ENCODE assay signal across 9 mouse cellular contexts in the genomic region with DNA sequence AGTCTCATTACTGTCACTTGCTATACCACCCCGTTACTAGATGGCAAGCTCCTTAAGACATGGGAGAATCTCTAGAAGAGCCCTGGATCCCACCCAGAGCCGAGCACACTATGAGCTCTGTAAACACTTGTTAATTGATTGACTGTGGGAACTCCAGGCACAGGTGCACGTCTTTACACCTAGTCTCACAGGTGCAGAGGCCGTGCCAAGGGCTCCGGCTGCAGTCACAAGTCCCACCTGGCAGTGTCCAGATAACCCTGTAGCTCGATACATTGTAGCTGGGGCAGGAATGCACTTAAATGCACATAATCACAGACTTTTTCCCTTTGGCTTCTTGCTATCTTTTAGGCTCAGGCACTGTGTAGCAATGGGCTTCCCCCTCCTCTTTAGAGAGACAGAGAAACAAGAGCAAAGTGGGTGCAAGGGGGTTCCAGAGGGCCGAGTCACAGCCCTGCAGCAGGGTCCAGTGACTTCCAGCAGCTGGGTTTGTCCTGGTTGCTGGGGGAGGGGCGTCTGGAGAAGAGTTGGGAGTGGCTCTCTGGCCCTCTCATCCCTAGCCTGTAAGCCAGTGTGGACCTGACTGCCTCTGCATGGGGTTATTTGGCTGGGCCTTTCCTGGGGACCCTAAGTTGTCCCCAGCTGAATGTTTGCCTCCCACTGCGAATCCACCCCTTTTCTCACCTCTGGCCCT. TPM values are rescaled to one million over a fixed set of nuclear protein-coding genes. Genes with fewer than 3 reads are reported as not detected.
DNase-seq lines count a peak whose midpoint lies in the region; ATAC-seq and TF ChIP-seq lines count a peak whose summit lies in the region.
"Had no signal": no experiment of that assay in that cellular context is flagged by ENCODE, and none has a peak within 500 bp of the region (broad histone marks: within the 10 kb centered on the region; RNA-seq: fewer than 3 reads in every experiment).

No protein-coding gene starts in this region.

- no peak for TF ChIP-seq CTCF in kidney, adult 2 months (conservative IDR thresholded peaks at IDR 0.05; ENCODE audit: insufficient read depth, insufficient read length, low read depth, low read length)

- no peaks in the 10 kb centered on the region for H3K9me3 ChIP-seq in heart, embryonic 10.5 days
- no peaks in the 10 kb centered on the region for H3K9me3 ChIP-seq in lung, embryonic 15.5 days
- no peaks in the 10 kb centered on the region for H3K9me3 ChIP-seq in stomach, embryonic 14.5 days (ENCODE audit: control insufficient read depth, low read depth, low read length)

- peak overlapping the region; percentile 92 for H3K4me2 ChIP-seq in lung, embryonic 15.5 days
- peak overlapping the region; percentile 84 for H3K4me2 ChIP-seq in stomach, embryonic 14.5 days (replicated peaks; ENCODE audit: low read depth, low read length)

- peak overlapping the region; percentile 86 for H3K4me3 ChIP-seq in heart, embryonic 10.5 days
- H3K4me3 ChIP-seq in kidney, adult 2 months (ENCODE audit: insufficient read depth, low read depth, low read length), result peak overlapping the region; percentile 34
- peak overlapping the region; percentile 93 for H3K4me3 ChIP-seq in lung, embryonic 15.5 days
- peak overlapping the region; percentile 97 for H3K4me3 ChIP-seq in stomach, embryonic 14.5 days (ENCODE audit: low read depth, low read length)

- H3K9ac ChIP-seq in lung, embryonic 15.5 days, result peak overlapping the region; percentile 94
- H3K9ac ChIP-seq in stomach, embryonic 14.5 days (replicated peaks; ENCODE audit: low read depth, low read length), result peak overlapping the region; percentile 30; the same call in 1 of the 2 replicates

- DNase-seq in layer of hippocampus, adult 9-11 months, result peak; percentile 71
- no peak for DNase-seq in layer of hippocampus, adult 8-10 months (ENCODE audit: low spot score in 2 of 2)
- DNase-seq in embryo, embryonic 10.5 days (ENCODE audit: low spot score), result peak; percentile 82
- peak; percentile 87 for DNase-seq in heart, embryonic 10.5 days (ENCODE audit: low spot score)
- DNase-seq in kidney, adult 2 months, result peak; percentile 81
- no peak for DNase-seq in spleen, postnatal 10 days (ENCODE audit: low spot score in 2 of 2)

- peak; percentile 16; the same call in 1 of the 2 replicates for ATAC-seq in lung, embryonic 15.5 days (ENCODE audit: borderline replicate concordance, extremely low read depth, low FRiP score, low TSS enrichment)
- no peak for ATAC-seq in stomach, embryonic 14.5 days (ENCODE audit: insufficient number of reproducible peaks, insufficient read depth, low FRiP score, low read depth)
- ATAC-seq: Patski had no signal

- TF ChIP-seq POLR2A in kidney, adult 2 months (IDR thresholded peaks at IDR 0.05; ENCODE audit: low read depth, low read length), result no peak

- no peaks in the 10 kb centered on the region for H3K27me3 ChIP-seq in heart, embryonic 10.5 days (ENCODE audit: insufficient read depth, poor library complexity, severe bottlenecking)
- H3K27me3 ChIP-seq in kidney, adult 2 months (replicated peaks; ENCODE audit: control insufficient read depth, insufficient read depth, low read length), result no peaks in the 10 kb centered on the region
- H3K27me3 ChIP-seq in lung, embryonic 15.5 days, result no peaks in the 10 kb centered on the region
- H3K27me3 ChIP-seq in stomach, embryonic 14.5 days (ENCODE audit: control insufficient read depth, insufficient read depth, low read length), result no peaks in the 10 kb centered on the region
- H3K27me3 ChIP-seq: Patski had no signal

- H3K4me1 ChIP-seq in heart, embryonic 10.5 days, result peaks cover 98% of the 10 kb centered on the region
- peaks cover 60% of the 10 kb centered on the region for H3K4me1 ChIP-seq in kidney, adult 2 months (ENCODE audit: control insufficient read depth, insufficient read depth, low read length)
- H3K4me1 ChIP-seq in lung, embryonic 15.5 days, result peaks cover 78% of the 10 kb centered on the region
- H3K4me1 ChIP-seq in stomach, embryonic 14.5 days (ENCODE audit: control insufficient read depth, insufficient read depth, low read length), result peaks cover 71% of the 10 kb centered on the region

- no peaks in the 10 kb centered on the region for H3K36me3 ChIP-seq in heart, embryonic 10.5 days
- H3K36me3 ChIP-seq in kidney, adult 2 months (ENCODE audit: control insufficient read depth, insufficient read depth, low read length), result no peaks in the 10 kb centered on the region
- H3K36me3 ChIP-seq in lung, embryonic 15.5 days, result no peaks in the 10 kb centered on the region
- H3K36me3 ChIP-seq in stomach, embryonic 14.5 days (ENCODE audit: control insufficient read depth, insufficient read depth, low read length), result no peaks in the 10 kb centered on the region

- peak overlapping the region; percentile 99 for H3K27ac ChIP-seq in heart, embryonic 10.5 days
- peak overlapping the region; percentile 40 for H3K27ac ChIP-seq in kidney, adult 2 months (ENCODE audit: insufficient read depth, low read depth, low read length)
- H3K27ac ChIP-seq in lung, embryonic 15.5 days, result peak overlapping the region; percentile 97
- peak overlapping the region; percentile 97 for H3K27ac ChIP-seq in stomach, embryonic 14.5 days (ENCODE audit: low read length)

- 5% methylated on average over 9 of the region's 9 CpGs for WGBS in heart, embryonic 10.5 days
- 13% methylated on average over 9 of the region's 9 CpGs for WGBS in kidney, adult 2 months
- 4% methylated on average over 9 of the region's 9 CpGs for WGBS in lung, embryonic 15.5 days
- 3% methylated on average over 9 of the region's 9 CpGs for WGBS in stomach, embryonic 14.5 days

RNA-seq across cellular contexts. Expression of a gene that starts 3.4 kb away (rescaled TPM):
- total RNA-seq in layer of hippocampus, adult 8-10 months (2022), result 100 to 1,000 TPM; 919 to 985 (median 938) TPM
- 19.2 and 23.2 TPM in 2 replicates for polyA plus RNA-seq in heart, embryonic 10.5 days (2016; fragmentation: Nextera tagmentation; extraction: Ambion mirVana)
- 92.7 and 97.2 TPM in 2 replicates for polyA plus RNA-seq in kidney, adult 2 months (2012; rRNA removed)
- 35.6 and 35.8 TPM in 2 replicates for polyA plus RNA-seq in lung, embryonic 15.5 days (2015; fragmentation: Nextera tagmentation; extraction: Ambion mirVana)
- 61.4 and 62.9 TPM in 2 replicates for polyA plus RNA-seq in stomach, embryonic 14.5 days (2014; fragmentation: Nextera tagmentation; extraction: Ambion mirVana)

RNA-seq across cellular contexts. Expression of a gene that starts 14.6 kb away (rescaled TPM):
- 100 to 1,000 TPM; 118 to 162 (median 138) TPM for total RNA-seq in layer of hippocampus, adult 8-10 months (2022)
- 54.6 and 56.5 TPM in 2 replicates for polyA plus RNA-seq in heart, embryonic 10.5 days (2016; fragmentation: Nextera tagmentation; extraction: Ambion mirVana)
- polyA plus RNA-seq in kidney, adult 2 months (2012; rRNA removed), result 45.3 and 54.1 TPM in 2 replicates
- 51.9 and 53.0 TPM in 2 replicates for polyA plus RNA-seq in lung, embryonic 15.5 days (2015; fragmentation: Nextera tagmentation; extraction: Ambion mirVana)
- 39.9 and 41.0 TPM in 2 replicates for polyA plus RNA-seq in stomach, embryonic 14.5 days (2014; fragmentation: Nextera tagmentation; extraction: Ambion mirVana)

RNA-seq across cellular contexts. Expression of a gene that starts 31.3 kb away (rescaled TPM):
- 10 to 100 TPM; 86.6 to 99.6 (median 92.7) TPM for total RNA-seq in layer of hippocampus, adult 8-10 months (2022)
- 3.6 and 5.9 TPM in 2 replicates for polyA plus RNA-seq in heart, embryonic 10.5 days (2016; fragmentation: Nextera tagmentation; extraction: Ambion mirVana)
- 140 and 155 TPM in 2 replicates for polyA plus RNA-seq in kidney, adult 2 months (2012; rRNA removed)
- polyA plus RNA-seq in lung, embryonic 15.5 days (2015; fragmentation: Nextera tagmentation; extraction: Ambion mirVana), result 1.0 and 1.5 TPM in 2 replicates
- polyA plus RNA-seq in stomach, embryonic 14.5 days (2014; fragmentation: Nextera tagmentation; extraction: Ambion mirVana), result 1.7 and 2.3 TPM in 2 replicates

RNA-seq across cellular contexts. Expression of a gene that starts 42.7 kb away (rescaled TPM):
- not detected for total RNA-seq in layer of hippocampus, adult 8-10 months (2022)
- polyA plus RNA-seq in heart, embryonic 10.5 days (2016; fragmentation: Nextera tagmentation; extraction: Ambion mirVana), result not detected in 2 replicates
- polyA plus RNA-seq in kidney, adult 2 months (2012; rRNA removed), result not detected in 2 replicates
- not detected in 2 replicates for polyA plus RNA-seq in lung, embryonic 15.5 days (2015; fragmentation: Nextera tagmentation; extraction: Ambion mirVana)
- polyA plus RNA-seq in stomach, embryonic 14.5 days (2014; fragmentation: Nextera tagmentation; extraction: Ambion mirVana), result not detected in 2 replicates

RNA-seq across cellular contexts. Expression of a gene that starts 51.5 kb away (rescaled TPM):
- total RNA-seq in layer of hippocampus, adult 8-10 months (2022), result 100 to 1,000 TPM; 140 to 201 (median 177) TPM
- 14.0 and 21.6 TPM in 2 replicates for polyA plus RNA-seq in heart, embryonic 10.5 days (2016; fragmentation: Nextera tagmentation; extraction: Ambion mirVana)
- 23.5 and 24.5 TPM in 2 replicates for polyA plus RNA-seq in kidney, adult 2 months (2012; rRNA removed)
- polyA plus RNA-seq in lung, embryonic 15.5 days (2015; fragmentation: Nextera tagmentation; extraction: Ambion mirVana), result 21.1 and 21.2 TPM in 2 replicates
- 21.6 and 22.3 TPM in 2 replicates for polyA plus RNA-seq in stomach, embryonic 14.5 days (2014; fragmentation: Nextera tagmentation; extraction: Ambion mirVana)

Comparison
In these comparisons a context has a peak if more than half of its experiments do, and no peak if none do; other contexts are left out.
1. DNase-seq: peak in layer of hippocampus, adult 9-11 months (single experiment), embryo, embryonic 10.5 days (single experiment), heart, embryonic 10.5 days (single experiment) and kidney, adult 2 months (single experiment); none in layer of hippocampus, adult 8-10 months (0 of 2) and spleen, postnatal 10 days (0 of 2).
2. H3K27ac ChIP-seq: peak in every context shown above with its lines; median percentile 99 in heart, embryonic 10.5 days; 97 in lung, embryonic 15.5 days; 97 in stomach, embryonic 14.5 days; 40 in kidney, adult 2 months.
3. H3K4me3 ChIP-seq: peak in every context shown above with its lines; median percentile 97 in stomach, embryonic 14.5 days; 93 in lung, embryonic 15.5 days; 86 in heart, embryonic 10.5 days; 34 in kidney, adult 2 months.
4. RNA of a gene that starts 31.3 kb away (polyA plus RNA-seq): 140 to 155 TPM in kidney, adult 2 months; 3.6 to 5.9 TPM in heart, embryonic 10.5 days, 1.7 to 2.3 TPM in stomach, embryonic 14.5 days and 1.0 to 1.5 TPM in lung, embryonic 15.5 days; every median in the first group is over 10 times any median in the second.